In genomic region chr1:105843856-105844255, GRCm38 (mm10) we compare ENCODE assay signal across 7 mouse cellular contexts.
DNase-seq lines count a peak whose midpoint lies in the region; ATAC-seq and TF ChIP-seq lines count a peak whose summit lies in the region.

No protein-coding gene starts in this region.

- H3K4me1 ChIP-seq in lung, embryonic 14.5 days (ENCODE audit: insufficient read depth), result peaks cover 5% of the 10 kb centered on the region
- H3K4me1 ChIP-seq in forebrain, embryonic 12.5 days, result peaks cover 19% of the 10 kb centered on the region
- H3K4me1 ChIP-seq in limb, embryonic 13.5 days, result peaks cover 17% of the 10 kb centered on the region
- H3K4me1 ChIP-seq in stomach, embryonic 16.5 days (ENCODE audit: control insufficient read depth, insufficient read depth, low read length), result peaks cover 15% of the 10 kb centered on the region; the same call in 1 of the 2 replicates

- ATAC-seq in lung, embryonic 14.5 days (ENCODE audit: insufficient read depth), result peak; percentile 12; the same call in 1 of the 2 replicates
- peak; percentile 53 for ATAC-seq in forebrain, embryonic 12.5 days (ENCODE audit: low FRiP score)
- no peak for ATAC-seq in limb, embryonic 13.5 days (ENCODE audit: low FRiP score, low read depth)
- ATAC-seq in stomach, embryonic 16.5 days (ENCODE audit: insufficient read depth, low FRiP score), result no peak; the same call in 1 of the 2 replicates

- no peak for TF ChIP-seq CTCF in lung, embryonic 14.5 days (IDR thresholded peaks at IDR 0.05; ENCODE audit: low read depth)

- H3K4me2 ChIP-seq in lung, embryonic 14.5 days, result peak overlapping the region; percentile 51
- H3K4me2 ChIP-seq in forebrain, embryonic 12.5 days, result peak overlapping the region; percentile 62
- H3K4me2 ChIP-seq in limb, embryonic 13.5 days (replicated peaks), result peak overlapping the region; percentile 57
- peak overlapping the region; percentile 43 for H3K4me2 ChIP-seq in stomach, embryonic 16.5 days (ENCODE audit: low read depth, low read length)

- H3K9ac ChIP-seq in lung, embryonic 14.5 days, result no peak overlapping the region
- H3K9ac ChIP-seq in forebrain, embryonic 12.5 days, result no peak overlapping the region
- H3K9ac ChIP-seq in limb, embryonic 13.5 days, result no peak overlapping the region
- no peak overlapping the region for H3K9ac ChIP-seq in stomach, embryonic 16.5 days (ENCODE audit: low read length)

- DNase-seq in lung, embryonic 14.5 days, result no peak
- no peak for DNase-seq in lung, postnatal 4 days
- no peak for DNase-seq in ovary, postnatal 14 days (ENCODE audit: low spot score)
- DNase-seq in adrenal gland, postnatal 36 days, result no peak

- H3K27ac ChIP-seq in lung, embryonic 14.5 days (ENCODE audit: low read depth), result no peak overlapping the region
- no peak overlapping the region for H3K27ac ChIP-seq in forebrain, embryonic 12.5 days
- no peak overlapping the region for H3K27ac ChIP-seq in limb, embryonic 13.5 days
- H3K27ac ChIP-seq in stomach, embryonic 16.5 days (ENCODE audit: low read length), result no peak overlapping the region

- H3K27me3 ChIP-seq in lung, embryonic 14.5 days (ENCODE audit: insufficient read depth, low read length), result peaks cover 9% of the 10 kb centered on the region; the same call in 1 of the 2 replicates
- peaks cover 14% of the 10 kb centered on the region for H3K27me3 ChIP-seq in forebrain, embryonic 12.5 days
- peaks cover 37% of the 10 kb centered on the region for H3K27me3 ChIP-seq in limb, embryonic 13.5 days
- H3K27me3 ChIP-seq in stomach, embryonic 16.5 days (ENCODE audit: control insufficient read depth, insufficient read depth, low read length), result peaks cover 6% of the 10 kb centered on the region; the same call in 1 of the 2 replicates

- H3K4me3 ChIP-seq in lung, embryonic 14.5 days (ENCODE audit: low read depth, low read length), result no peak overlapping the region
- peak overlapping the region; percentile 35 for H3K4me3 ChIP-seq in forebrain, embryonic 12.5 days (replicated peaks)
- peak overlapping the region; percentile 13 for H3K4me3 ChIP-seq in limb, embryonic 13.5 days
- no peak overlapping the region for H3K4me3 ChIP-seq in stomach, embryonic 16.5 days (replicated peaks; ENCODE audit: low read length)

- no peaks in the 10 kb centered on the region for H3K9me3 ChIP-seq in lung, embryonic 14.5 days (ENCODE audit: low read depth, low read length)
- H3K9me3 ChIP-seq in forebrain, embryonic 12.5 days, result no peaks in the 10 kb centered on the region
- no peaks in the 10 kb centered on the region for H3K9me3 ChIP-seq in limb, embryonic 13.5 days
- H3K9me3 ChIP-seq in stomach, embryonic 16.5 days (replicated peaks; ENCODE audit: control insufficient read depth, low read length), result no peaks in the 10 kb centered on the region

- WGBS in lung, embryonic 14.5 days, result 5% methylated on average over 2 of the region's 2 CpGs
- WGBS in forebrain, embryonic 12.5 days, result 11% methylated on average over 2 of the region's 2 CpGs
- 4% methylated on average over 2 of the region's 2 CpGs for WGBS in limb, embryonic 13.5 days
- WGBS in stomach, embryonic 16.5 days, result 17% methylated on average over 2 of the region's 2 CpGs

- H3K36me3 ChIP-seq in lung, embryonic 14.5 days (ENCODE audit: insufficient read depth), result no peaks in the 10 kb centered on the region
- no peaks in the 10 kb centered on the region for H3K36me3 ChIP-seq in forebrain, embryonic 12.5 days (replicated peaks)
- H3K36me3 ChIP-seq in limb, embryonic 13.5 days, result no peaks in the 10 kb centered on the region
- H3K36me3 ChIP-seq in stomach, embryonic 16.5 days (ENCODE audit: control insufficient read depth, insufficient read depth, low read length), result no peaks in the 10 kb centered on the region

Comparison
In these comparisons a context has a peak if more than half of its experiments do, and no peak if none do; other contexts are left out.
1. ATAC-seq: peak in lung, embryonic 14.5 days (single experiment) and forebrain, embryonic 12.5 days (single experiment); none in limb, embryonic 13.5 days (single experiment) and stomach, embryonic 16.5 days (single experiment).
2. H3K4me3 ChIP-seq: peak in forebrain, embryonic 12.5 days (single experiment) and limb, embryonic 13.5 days (single experiment); none in lung, embryonic 14.5 days (single experiment) and stomach, embryonic 16.5 days (single experiment).
3. Peak in every context shown above with its lines, with median percentiles within 50 percentile points of each other: H3K4me2 ChIP-seq.